9 mouse cellular contexts compared by ENCODE assay signal in the genomic region with DNA sequence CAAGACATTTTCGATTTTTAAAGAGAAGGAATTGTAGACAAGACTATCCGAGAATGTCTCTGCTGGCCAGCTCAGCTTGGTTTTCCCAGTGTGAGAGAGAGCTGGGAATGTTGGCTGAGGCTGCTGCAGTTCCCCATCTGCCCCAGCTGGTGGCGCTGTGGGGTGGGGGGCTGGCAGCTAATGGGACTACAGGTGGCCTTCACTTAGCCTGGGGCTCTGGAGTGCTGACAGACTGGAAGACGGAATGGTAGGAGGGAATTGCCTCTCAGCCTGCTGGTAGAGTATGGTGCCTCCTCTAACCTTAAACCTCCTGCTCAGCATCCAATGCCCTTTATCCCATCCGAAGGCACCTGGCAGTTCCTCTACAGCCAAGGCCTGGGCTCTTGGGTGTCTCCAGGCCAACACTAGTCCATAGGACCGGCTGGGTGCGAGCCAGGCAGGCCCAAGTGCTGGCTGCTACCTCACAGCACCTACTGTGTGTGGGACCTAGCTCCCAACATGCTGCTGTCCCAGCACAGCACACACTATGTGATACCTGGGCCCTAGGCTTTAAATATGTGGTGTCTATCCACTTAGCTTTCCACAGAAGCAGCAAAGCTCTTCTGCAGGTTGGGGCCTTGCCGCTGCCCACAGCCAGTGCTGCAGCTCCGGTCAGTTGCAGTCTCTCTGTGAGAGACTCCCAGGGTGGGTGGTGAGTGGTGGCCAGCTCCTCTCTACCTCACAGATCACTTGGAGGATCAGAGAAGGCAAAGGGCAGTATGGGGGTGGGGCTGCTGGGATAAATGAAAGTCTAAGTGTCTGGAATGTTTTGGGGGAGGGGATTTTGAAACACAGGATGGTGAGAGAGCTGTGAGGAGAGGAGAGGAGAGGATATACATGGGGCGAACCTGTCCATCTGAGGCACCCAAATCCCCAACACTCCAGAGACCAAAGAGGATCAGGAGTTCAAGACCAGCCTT. TPM values are rescaled to one million over a fixed set of nuclear protein-coding genes. Genes with fewer than 3 reads are reported as not detected.
DNase-seq lines count a peak whose midpoint lies in the region; ATAC-seq and TF ChIP-seq lines count a peak whose summit lies in the region.
"Had no signal": no experiment of that assay in that cellular context is flagged by ENCODE, and none has a peak within 500 bp of the region (broad histone marks: within the 10 kb centered on the region; RNA-seq: fewer than 3 reads in every experiment).

No protein-coding gene starts in this region.

- H3K27ac ChIP-seq in gastrocnemius, adult 2 months: no peak overlapping the region
- no peak overlapping the region for H3K27ac ChIP-seq in bone marrow macrophage, adult 2 months (ENCODE audit: insufficient read depth, low read depth, low read length)

- DNase-seq in gastrocnemius, adult 2 months: no peak
- no peak for DNase-seq in gastrocnemius, postnatal 36 days
- no peak for DNase-seq in lung, adult 2 months
- no peak for DNase-seq in lung, postnatal 25 days (ENCODE audit: low spot score)
- peak; percentile 57 for DNase-seq in mesoderm, embryonic 11.5 days (ENCODE audit: low read depth, low spot score)
- no peak for DNase-seq in right cerebral cortex, postnatal 10 days (ENCODE audit: low spot score in 2 of 2)

- no peak for ATAC-seq in megakaryocyte, adult 5-6 weeks (ENCODE audit: poor library complexity, severe bottlenecking)

- 54% methylated on average over 10 of the region's 10 CpGs for WGBS in lung, adult 2 months

- no peak for TF ChIP-seq POLR2A in lung, adult 2 months (IDR thresholded peaks at IDR 0.05; ENCODE audit: borderline replicate concordance, extremely low read depth, low read depth, low read length)
- no peak for TF ChIP-seq POLR2A in bone marrow macrophage, adult 2 months (IDR thresholded peaks at IDR 0.05; ENCODE audit: borderline replicate concordance, low read depth, low read length)

- intact Hi-C loops in gastrocnemius, adult 2 months (cut with DNase I): no loop called here
- intact Hi-C loops in gastrocnemius, postnatal 36 days (cut with DNase I): no loop called here

- no peaks in the 10 kb centered on the region for H3K4me1 ChIP-seq in lung, adult 2 months (ENCODE audit: control insufficient read depth, insufficient read depth, low read length)
- H3K4me1 ChIP-seq in bone marrow macrophage, adult 2 months (ENCODE audit: control insufficient read depth, insufficient read depth, low read length): no peaks in the 10 kb centered on the region

- H3K4me3 ChIP-seq in gastrocnemius, adult 2 months: no peak overlapping the region
- no peak overlapping the region for H3K4me3 ChIP-seq in lung, adult 2 months (replicated peaks; ENCODE audit: extremely low read depth, low read depth, low read length)
- H3K4me3 ChIP-seq in bone marrow macrophage, adult 2 months (ENCODE audit: insufficient read depth, low read length): no peak overlapping the region

- TF ChIP-seq CTCF in gastrocnemius, adult 2 months (IDR thresholded peaks at IDR 0.05): peak; percentile 73
- TF ChIP-seq CTCF in lung, adult 2 months (IDR thresholded peaks at IDR 0.05; ENCODE audit: insufficient read depth, low read length): peak; percentile 34; the same call in 1 of the 2 replicates
- TF ChIP-seq CTCF in bone marrow macrophage, adult 2 months (IDR thresholded peaks at IDR 0.05; ENCODE audit: low read depth, low read length): peak; percentile 58

RNA-seq across cellular contexts. Expression of a gene that starts 2.6 kb away (rescaled TPM):
- total RNA-seq in gastrocnemius, adult 2 months (2021): 1 to 10 TPM; 3.4 to 7.3 TPM
- total RNA-seq in gastrocnemius, postnatal 36 days (2021): 1 to 10 TPM; 7.1 to 8.0 TPM
- polyA plus RNA-seq in lung, adult 2 months (2012; rRNA removed): 40.0 and 45.6 TPM in 2 replicates
- polyA plus RNA-seq in bone marrow macrophage, adult 2 months (2012; ENCODE audit: insufficient read depth, insufficient read length, missing spikeins): 0.47 TPM in 1 of 2 replicates, not detected in the other
- total RNA-seq in megakaryocyte, adult 5-6 weeks (2015): not detected in 2 replicates
- 0.04 and 1.7 TPM in 2 replicates for total RNA-seq in megakaryocyte, adult 5-6 weeks (2017)

RNA-seq across cellular contexts. Expression of a gene that starts 14.8 kb away (rescaled TPM):
- not detected for total RNA-seq in gastrocnemius, adult 2 months (2021)
- total RNA-seq in gastrocnemius, postnatal 36 days (2021): not detected
- polyA plus RNA-seq in lung, adult 2 months (2012; rRNA removed): 0.09 TPM in 1 of 2 replicates, not detected in the other
- not detected in 2 replicates for polyA plus RNA-seq in bone marrow macrophage, adult 2 months (2012; ENCODE audit: insufficient read depth, insufficient read length, missing spikeins)
- total RNA-seq in megakaryocyte, adult 5-6 weeks (2015): not detected in 2 replicates
- total RNA-seq in megakaryocyte, adult 5-6 weeks (2017): not detected in 2 replicates
- polyA plus RNA-seq: stomach, embryonic 16.5 days had no signal

RNA-seq across cellular contexts. Expression of a gene that starts 20.4 kb away (rescaled TPM):
- total RNA-seq in gastrocnemius, adult 2 months (2021): 10 to 100 TPM; 18.1 to 19.3 TPM
- 10 to 100 TPM; 14.4 to 17.3 TPM for total RNA-seq in gastrocnemius, postnatal 36 days (2021)
- 32.2 and 36.4 TPM in 2 replicates for polyA plus RNA-seq in lung, adult 2 months (2012; rRNA removed)
- 14.0 and 19.7 TPM in 2 replicates for polyA plus RNA-seq in bone marrow macrophage, adult 2 months (2012; ENCODE audit: insufficient read depth, insufficient read length, missing spikeins)
- 8.7 and 9.3 TPM in 2 replicates for total RNA-seq in megakaryocyte, adult 5-6 weeks (2015)
- total RNA-seq in megakaryocyte, adult 5-6 weeks (2017): 9.7 and 11.9 TPM in 2 replicates

RNA-seq across cellular contexts. Expression of a gene that starts 42.1 kb away (rescaled TPM):
- not detected for total RNA-seq in gastrocnemius, adult 2 months (2021)
- total RNA-seq in gastrocnemius, postnatal 36 days (2021): not detected
- 5.8 and 5.9 TPM in 2 replicates for polyA plus RNA-seq in lung, adult 2 months (2012; rRNA removed)
- not detected in 2 replicates for polyA plus RNA-seq in bone marrow macrophage, adult 2 months (2012; ENCODE audit: insufficient read depth, insufficient read length, missing spikeins)
- total RNA-seq in megakaryocyte, adult 5-6 weeks (2015): not detected in 2 replicates
- not detected in 2 replicates for total RNA-seq in megakaryocyte, adult 5-6 weeks (2017)

RNA-seq across cellular contexts. Expression of a gene that starts 48.9 kb away (rescaled TPM):
- 100 to 1,000 TPM; 235 to 261 TPM for total RNA-seq in gastrocnemius, adult 2 months (2021)
- total RNA-seq in gastrocnemius, postnatal 36 days (2021): 100 to 1,000 TPM; 165 to 223 TPM
- 20.3 and 43.0 TPM in 2 replicates for polyA plus RNA-seq in lung, adult 2 months (2012; rRNA removed)
- polyA plus RNA-seq in bone marrow macrophage, adult 2 months (2012; ENCODE audit: insufficient read depth, insufficient read length, missing spikeins): 958 and 1,114 TPM in 2 replicates
- 968 and 1,019 TPM in 2 replicates for total RNA-seq in megakaryocyte, adult 5-6 weeks (2015)
- 2,015 and 2,172 TPM in 2 replicates for total RNA-seq in megakaryocyte, adult 5-6 weeks (2017)
